Mouse (Mus musculus) kidney, adult 2 months (tissue): ENCODE data around the gene Cep152.

ENCODE experiments used
- CTCF ChIP-seq: fragments of 200-500 bp; conservative IDR thresholded peaks from 2 replicates; pipeline ENCODE4 v1.5.1; 2011; ENCODE audit warnings: low read depth, mild to moderate bottlenecking, control low read depth, low read length, moderate library complexity, mixed read lengths; ENCODE audit not compliant: insufficient read depth, insufficient read length
- POLR2A ChIP-seq: fragments of 200-500 bp; IDR thresholded peaks from one replicate; pipeline ENCODE4 v1.6.1; 2011; ENCODE audit warnings: low read depth, low read length, control low read depth

- TF ChIP-seq POLR2A: no peak
- TF ChIP-seq CTCF: no peak
Measured at GRCm38 (mm10) chr2:125667184-125667583, 42.3 kb upstream of the Cep152 start.
